Mouse (Mus musculus): ENCODE results near the gene Btd. TPM values are rescaled to one million over a fixed set of nuclear protein-coding genes. Genes with fewer than 3 reads are reported as not detected.

The Btd gene
- polyA plus RNA-seq, 1 experiment from 2014 or later = 22.3 TPM

GRCm38 (mm10) chr14:31681931-31682555 is 41.2 kb downstream of the Btd start:
- Histone ChIP-seq H3K27ac (replicated peaks in 1 of 2; ENCODE audit: control insufficient read depth in 1 of 2, insufficient read depth in 1 of 2, low read depth in 2 of 2, low read length in 2 of 2) (no peak overlapping the region), H3K4me1 (ENCODE audit: control insufficient read depth in 2 of 2, insufficient read depth in 2 of 2, low read length in 2 of 2) (peaks cover 0 to 3% of the 10 kb centered on the region in 2 experiments; a peak in 1 of 4 replicates), H3K9ac (ENCODE audit: low read length) (no peak overlapping the region), H3K36me3 (ENCODE audit: control insufficient read depth, insufficient read depth, low read length) (no peaks in the 10 kb centered on the region), H3K9me3 (ENCODE audit: control insufficient read depth, low read length) (no peaks in the 10 kb centered on the region), H3K4me2 (ENCODE audit: low read length) (no peak overlapping the region), H3K4me3 (ENCODE audit: control insufficient read depth in 1 of 2, insufficient read depth in 1 of 2, low read depth in 1 of 2, low read length in 2 of 2) (no peak overlapping the region), H3K27me3 (ENCODE audit: control insufficient read depth, insufficient read depth, low read length) (no peaks in the 10 kb centered on the region)
- 59% methylated on average over 5 of the region's 5 CpGs for WGBS
- ATAC-seq (ENCODE audit: insufficient number of reproducible peaks, insufficient read depth, low FRiP score, low read depth) = no peak

GRCm38 (mm10) chr14:31683610-31684009 is 42.8 kb downstream of the Btd start:
- H3K4me3 ChIP-seq (ENCODE audit: control insufficient read depth in 1 of 2, insufficient read depth in 1 of 2, low read depth in 1 of 2, low read length in 2 of 2) = no peak overlapping the region
- ATAC-seq (ENCODE audit: insufficient number of reproducible peaks, insufficient read depth, low FRiP score, low read depth) = no peak
- peaks cover 0 to 3% of the 10 kb centered on the region in 2 experiments; a peak in 1 of 4 replicates for H3K4me1 ChIP-seq (ENCODE audit: control insufficient read depth in 2 of 2, insufficient read depth in 2 of 2, low read length in 2 of 2)
- H3K27me3 ChIP-seq (ENCODE audit: control insufficient read depth, insufficient read depth, low read length) = no peaks in the 10 kb centered on the region
- no peaks in the 10 kb centered on the region for H3K9me3 ChIP-seq (ENCODE audit: control insufficient read depth, low read length)
- 96% methylated on average over 1 of the region's 2 CpGs for WGBS
- no peak overlapping the region for H3K4me2 ChIP-seq (ENCODE audit: low read length)
- H3K27ac ChIP-seq (replicated peaks in 1 of 2; ENCODE audit: control insufficient read depth in 1 of 2, insufficient read depth in 1 of 2, low read depth in 2 of 2, low read length in 2 of 2) = no peak overlapping the region
- H3K9ac ChIP-seq (ENCODE audit: low read length) = no peak overlapping the region
- H3K36me3 ChIP-seq (ENCODE audit: control insufficient read depth, insufficient read depth, low read length) = no peaks in the 10 kb centered on the region

- H3K4me3 ChIP-seq (ENCODE audit: control insufficient read depth in 1 of 2, insufficient read depth in 1 of 2, low read depth in 1 of 2, low read length in 2 of 2) = no peak overlapping the region
- no peak overlapping the region for H3K9ac ChIP-seq (ENCODE audit: low read length)
- H3K27ac ChIP-seq (replicated peaks in 1 of 2; ENCODE audit: control insufficient read depth in 1 of 2, insufficient read depth in 1 of 2, low read depth in 2 of 2, low read length in 2 of 2) = no peak overlapping the region
- WGBS = 68% methylated on average over 6 of the region's 7 CpGs
- no peaks in the 10 kb centered on the region for H3K36me3 ChIP-seq (ENCODE audit: control insufficient read depth, insufficient read depth, low read length)
- no peaks in the 10 kb centered on the region for H3K9me3 ChIP-seq (ENCODE audit: control insufficient read depth, low read length)
- H3K27me3 ChIP-seq (ENCODE audit: control insufficient read depth, insufficient read depth, low read length) = no peaks in the 10 kb centered on the region
- no peak overlapping the region for H3K4me2 ChIP-seq (ENCODE audit: low read length)
- H3K4me1 ChIP-seq (ENCODE audit: control insufficient read depth in 2 of 2, insufficient read depth in 2 of 2, low read length in 2 of 2) = peaks cover 0 to 10% of the 10 kb centered on the region in 2 experiments; a peak in 2 of 4 replicates
- no peak for ATAC-seq (ENCODE audit: insufficient number of reproducible peaks, insufficient read depth, low FRiP score, low read depth)
Measured at GRCm38 (mm10) chr14:31684343-31685040, 43.7 kb downstream of the Btd start.

- Histone ChIP-seq H3K4me1 (ENCODE audit: control insufficient read depth in 2 of 2, insufficient read depth in 2 of 2, low read length in 2 of 2) (peaks cover 0 to 10% of the 10 kb centered on the region in 2 experiments; a peak in 2 of 4 replicates), H3K27me3 (ENCODE audit: control insufficient read depth, insufficient read depth, low read length) (no peaks in the 10 kb centered on the region), H3K4me3 (ENCODE audit: control insufficient read depth in 1 of 2, insufficient read depth in 1 of 2, low read depth in 1 of 2, low read length in 2 of 2) (no peak overlapping the region), H3K36me3 (ENCODE audit: control insufficient read depth, insufficient read depth, low read length) (no peaks in the 10 kb centered on the region), H3K27ac (replicated peaks in 1 of 2; ENCODE audit: control insufficient read depth in 1 of 2, insufficient read depth in 1 of 2, low read depth in 2 of 2, low read length in 2 of 2) (no peak overlapping the region), H3K4me2 (ENCODE audit: low read length) (no peak overlapping the region), H3K9me3 (ENCODE audit: control insufficient read depth, low read length) (no peaks in the 10 kb centered on the region), H3K9ac (ENCODE audit: low read length) (no peak overlapping the region)
- ATAC-seq (ENCODE audit: insufficient number of reproducible peaks, insufficient read depth, low FRiP score, low read depth) = no peak
- WGBS = 88% methylated on average over 10 of the region's 10 CpGs
Measured at GRCm38 (mm10) chr14:31685680-31686079, 44.9 kb downstream of the Btd start.

- H3K4me3 ChIP-seq (ENCODE audit: control insufficient read depth in 1 of 2, insufficient read depth in 1 of 2, low read depth in 1 of 2, low read length in 2 of 2) = no peak overlapping the region
- no peaks in the 10 kb centered on the region for H3K27me3 ChIP-seq (ENCODE audit: control insufficient read depth, insufficient read depth, low read length)
- H3K27ac ChIP-seq (replicated peaks in 1 of 2; ENCODE audit: control insufficient read depth in 1 of 2, insufficient read depth in 1 of 2, low read depth in 2 of 2, low read length in 2 of 2) = no peak overlapping the region
- H3K36me3 ChIP-seq (ENCODE audit: control insufficient read depth, insufficient read depth, low read length) = no peaks in the 10 kb centered on the region
- H3K4me2 ChIP-seq (ENCODE audit: low read length) = no peak overlapping the region
- 93% methylated on average over 1 of the region's 1 CpGs for WGBS
- no peak overlapping the region for H3K9ac ChIP-seq (ENCODE audit: low read length)
- ATAC-seq (ENCODE audit: insufficient number of reproducible peaks, insufficient read depth, low FRiP score, low read depth) = no peak
- peaks cover 0 to 10% of the 10 kb centered on the region in 2 experiments; a peak in 2 of 4 replicates for H3K4me1 ChIP-seq (ENCODE audit: control insufficient read depth in 2 of 2, insufficient read depth in 2 of 2, low read length in 2 of 2)
- no peaks in the 10 kb centered on the region for H3K9me3 ChIP-seq (ENCODE audit: control insufficient read depth, low read length)
Measured at GRCm38 (mm10) chr14:31686231-31686630, 45.4 kb downstream of the Btd start.

GRCm38 (mm10) chr14:31692536-31692935 is 51.7 kb downstream of the Btd start:
- no peak overlapping the region for H3K9ac ChIP-seq (ENCODE audit: low read length)
- WGBS = 86% methylated on average over 6 of the region's 6 CpGs
- H3K4me3 ChIP-seq (ENCODE audit: control insufficient read depth in 1 of 2, insufficient read depth in 1 of 2, low read depth in 1 of 2, low read length in 2 of 2) = no peak overlapping the region
- H3K9me3 ChIP-seq (ENCODE audit: control insufficient read depth, low read length) = no peaks in the 10 kb centered on the region
- H3K27me3 ChIP-seq (ENCODE audit: control insufficient read depth, insufficient read depth, low read length) = no peaks in the 10 kb centered on the region
- no peak for ATAC-seq (ENCODE audit: insufficient number of reproducible peaks, insufficient read depth, low FRiP score, low read depth)
- peaks cover 4% of the 10 kb centered on the region; the same call in 1 of the 2 replicates for H3K36me3 ChIP-seq (ENCODE audit: control insufficient read depth, insufficient read depth, low read length)
- H3K27ac ChIP-seq (replicated peaks in 1 of 2; ENCODE audit: control insufficient read depth in 1 of 2, insufficient read depth in 1 of 2, low read depth in 2 of 2, low read length in 2 of 2) = no peak overlapping the region
- peaks cover 9 to 16% of the 10 kb centered on the region in 2 experiments for H3K4me1 ChIP-seq (ENCODE audit: control insufficient read depth in 2 of 2, insufficient read depth in 2 of 2, low read length in 2 of 2)
- H3K4me2 ChIP-seq (ENCODE audit: low read length) = no peak overlapping the region

- Histone ChIP-seq H3K4me3 (ENCODE audit: control insufficient read depth in 1 of 2, insufficient read depth in 1 of 2, low read depth in 1 of 2, low read length in 2 of 2) (no peak overlapping the region), H3K9ac (ENCODE audit: low read length) (no peak overlapping the region), H3K36me3 (ENCODE audit: control insufficient read depth, insufficient read depth, low read length) (peaks cover 25% of the 10 kb centered on the region), H3K4me1 (ENCODE audit: control insufficient read depth in 2 of 2, insufficient read depth in 2 of 2, low read length in 2 of 2) (peaks cover 12 to 18% of the 10 kb centered on the region in 2 experiments), H3K27me3 (ENCODE audit: control insufficient read depth, insufficient read depth, low read length) (no peaks in the 10 kb centered on the region), H3K4me2 (ENCODE audit: low read length) (no peak overlapping the region), H3K27ac (replicated peaks in 1 of 2; ENCODE audit: control insufficient read depth in 1 of 2, insufficient read depth in 1 of 2, low read depth in 2 of 2, low read length in 2 of 2) (peak overlapping the region; percentile 77; a peak in 1 of 4 replicates), H3K9me3 (ENCODE audit: control insufficient read depth, low read length) (no peaks in the 10 kb centered on the region)
- WGBS = 90% methylated on average over 9 of the region's 9 CpGs
- no peak for ATAC-seq (ENCODE audit: insufficient number of reproducible peaks, insufficient read depth, low FRiP score, low read depth)
Measured at GRCm38 (mm10) chr14:31696206-31696984, 55.6 kb downstream of the Btd start.

All from heart, embryonic 14.5 days (tissue).